Mouse (Mus musculus): Measurements from ENCODE around the gene Coro2b. TPM values are rescaled to one million over a fixed set of nuclear protein-coding genes. Genes with fewer than 3 reads are reported as not detected.

Coro2b gene
- total RNA-seq, 2 experiments from 2014 or later, result 5.5 to 6.8 TPM

DNA sequence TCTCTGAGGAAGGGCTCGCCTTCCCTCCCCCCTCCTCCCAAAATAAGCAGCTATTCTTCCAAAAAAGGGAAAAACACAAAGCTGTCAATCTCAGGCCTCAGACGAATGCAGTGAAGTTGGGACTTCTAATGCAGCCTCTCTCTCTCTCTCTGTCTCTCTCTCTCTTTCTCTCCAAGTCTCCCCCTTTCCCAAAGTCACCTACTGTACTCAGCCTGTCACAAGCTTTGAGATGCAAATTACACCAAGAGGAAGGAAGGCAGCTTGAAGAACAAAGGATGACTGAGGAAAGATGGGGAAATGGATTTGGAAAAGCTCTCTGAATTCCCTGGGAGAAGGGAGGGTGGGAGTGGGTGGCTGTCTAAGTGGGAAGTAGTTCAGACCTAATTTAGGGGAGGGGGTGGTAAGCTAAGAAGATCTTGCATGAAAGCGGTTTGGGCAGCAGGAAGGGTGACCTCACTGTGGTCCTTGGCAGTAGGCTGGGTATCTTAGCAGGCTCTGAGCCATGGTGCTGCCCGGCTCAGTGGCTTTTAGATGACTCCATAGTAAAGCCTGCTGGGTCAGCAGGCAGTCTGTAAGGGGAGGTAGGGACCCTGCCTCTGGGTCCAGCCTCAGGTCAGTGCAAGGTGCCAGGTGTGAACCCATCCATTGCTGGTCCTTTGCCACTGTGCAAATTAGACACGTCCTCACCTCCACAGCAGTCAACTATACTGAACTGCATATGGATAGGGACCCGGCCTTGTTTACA is 55.8 kb downstream of the Coro2b start:
- DNase-seq, result no peak
- intact Hi-C loops (cut with DNase I), result no loop called here

DNA sequence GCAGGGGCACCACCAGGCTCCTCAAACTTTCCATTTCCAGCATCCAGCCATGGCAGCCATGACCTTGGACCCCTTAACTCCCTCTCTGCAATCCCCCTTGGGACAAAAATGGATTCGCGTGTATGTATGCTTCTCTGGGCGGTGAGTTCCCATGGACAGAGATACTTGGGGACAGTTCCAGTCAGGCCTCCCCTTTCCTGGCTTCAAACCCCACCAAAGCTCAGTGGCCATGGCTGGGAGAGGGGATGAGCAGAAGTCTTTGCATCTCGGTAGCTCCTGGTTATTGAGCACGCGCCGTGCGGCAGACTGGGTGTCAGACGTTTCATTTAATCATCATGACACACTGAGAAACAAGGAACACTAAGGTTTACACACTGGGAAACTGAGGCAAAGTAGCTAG is 56.7 kb downstream of the Coro2b start:
- no peak for DNase-seq
- intact Hi-C loops (cut with DNase I), result no loop called here

DNA sequence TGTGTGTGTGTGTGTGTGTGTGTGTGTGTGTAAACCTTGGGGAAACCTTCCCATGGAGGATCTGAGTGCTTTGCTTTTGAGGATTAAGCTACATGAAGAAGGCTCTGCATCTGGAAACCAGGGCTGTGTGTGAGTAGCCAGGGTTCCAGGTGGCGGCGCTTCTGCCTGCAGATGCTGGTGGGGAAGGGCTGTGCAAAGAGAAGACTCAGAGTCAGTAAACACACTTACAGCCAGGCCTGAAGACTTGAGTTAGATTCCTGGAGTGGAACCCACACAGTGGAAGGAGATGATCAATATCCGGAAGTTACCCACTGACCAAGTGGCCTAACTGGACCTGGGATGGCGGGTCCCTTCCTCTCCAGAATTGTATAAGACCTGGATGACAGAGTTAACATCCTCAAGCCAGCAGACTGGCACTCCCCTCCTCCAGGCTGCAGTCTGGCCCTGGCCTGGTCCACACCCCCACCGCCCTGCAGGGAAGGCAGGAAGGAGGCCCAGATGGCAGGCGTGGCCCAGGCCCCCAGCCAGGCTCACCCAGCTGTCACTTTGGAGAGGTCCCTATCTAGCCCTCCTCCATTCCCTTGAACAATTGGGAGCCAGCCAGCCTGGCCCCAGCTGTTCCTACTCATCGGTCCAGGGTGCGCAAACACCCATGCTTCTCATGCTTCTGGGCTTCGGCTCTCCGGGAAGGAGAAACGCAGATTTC is 59.9 kb downstream of the Coro2b start:
- DNase-seq, result peak; percentile 77 to 80
- intact Hi-C loops (cut with DNase I), result no loop called here

DNA sequence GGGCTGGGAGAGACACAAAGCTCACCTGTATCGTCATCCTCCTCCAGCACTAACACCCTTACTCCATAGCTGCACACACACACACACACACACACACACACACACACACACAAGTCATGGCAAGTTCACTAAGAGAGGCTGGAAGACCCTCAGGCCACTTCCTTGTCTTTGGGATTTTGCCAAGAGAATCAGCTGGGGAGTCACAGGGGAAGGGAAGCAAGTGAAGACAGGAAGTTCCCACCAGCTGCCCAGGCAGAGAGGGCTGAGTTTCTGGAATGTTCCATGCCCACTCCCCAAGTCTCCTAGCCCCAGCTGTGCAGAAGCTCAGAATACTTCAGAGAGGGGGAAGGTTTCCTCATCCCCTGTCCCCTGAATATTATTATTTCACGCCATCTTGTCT is 62.6 kb downstream of the Coro2b start:
- intact Hi-C loops (cut with DNase I), result loop anchor here (5.0 kb wide), 1 partner anchor 182 kb away; no protein-coding TSS in a partner anchor

DNA sequence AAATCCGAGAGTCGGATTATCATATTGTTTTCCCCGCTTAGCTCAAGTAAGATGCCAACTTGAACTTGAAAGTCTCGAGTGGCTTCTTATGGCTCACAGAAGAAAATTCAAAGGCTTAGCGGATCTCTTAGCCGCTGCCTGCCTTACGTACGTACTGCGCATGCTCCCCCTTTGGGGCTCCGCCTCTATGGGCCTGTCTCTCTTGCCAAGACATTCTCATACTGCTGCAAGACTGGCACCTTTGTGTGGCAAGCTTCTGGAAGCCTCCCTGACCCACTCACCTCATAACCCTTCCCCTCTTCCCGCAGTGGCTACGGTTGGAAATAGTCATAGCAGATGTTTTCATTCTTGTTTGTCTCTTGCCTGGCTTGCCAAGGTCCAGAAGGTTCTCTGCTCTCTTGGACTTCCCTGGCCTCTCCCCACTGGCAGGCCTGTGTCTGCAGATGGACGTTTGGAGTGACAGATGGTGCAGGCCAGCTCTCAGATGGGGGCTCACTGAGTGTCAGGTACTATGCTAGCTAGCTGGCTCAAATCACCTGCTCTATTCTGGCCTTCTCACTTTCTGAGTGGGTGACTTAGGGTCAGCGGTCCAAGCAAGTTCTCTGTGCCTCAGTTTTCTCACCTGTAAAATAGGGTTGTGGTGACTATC is 65.2 kb downstream of the Coro2b start:
- DNase-seq, result no peak
- intact Hi-C loops (cut with DNase I), result loop anchor here (5.0 kb wide), 1 partner anchor 179 kb away; no protein-coding TSS in a partner anchor

More for the DNA sequence above, 62.6 kb downstream of the Coro2b start:
- no peak for DNase-seq

DNA sequence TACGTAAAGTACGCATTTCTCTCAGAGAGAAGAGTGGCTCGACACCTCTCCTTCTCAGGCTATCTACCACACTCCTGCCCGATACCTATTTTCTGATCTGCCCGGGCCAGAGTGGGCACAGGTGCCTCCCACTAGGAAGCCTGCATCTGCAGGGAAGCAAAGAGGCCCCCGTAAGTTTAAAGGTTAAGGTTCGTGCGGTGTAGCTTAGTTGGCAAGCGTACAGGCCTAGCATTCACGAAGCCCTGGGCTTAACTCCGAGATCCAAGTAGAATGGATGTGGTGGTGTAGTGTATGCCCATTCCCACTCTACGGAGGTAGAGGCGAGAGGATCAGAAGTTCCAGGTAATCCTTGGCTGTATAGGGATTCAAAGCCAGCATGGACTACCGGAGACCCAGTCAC is 65.8 kb downstream of the Coro2b start:
- intact Hi-C loops (cut with DNase I), result loop anchor here (5.0 kb wide), 1 partner anchor 179 kb away; no protein-coding TSS in a partner anchor
- no peak for DNase-seq

DNA sequence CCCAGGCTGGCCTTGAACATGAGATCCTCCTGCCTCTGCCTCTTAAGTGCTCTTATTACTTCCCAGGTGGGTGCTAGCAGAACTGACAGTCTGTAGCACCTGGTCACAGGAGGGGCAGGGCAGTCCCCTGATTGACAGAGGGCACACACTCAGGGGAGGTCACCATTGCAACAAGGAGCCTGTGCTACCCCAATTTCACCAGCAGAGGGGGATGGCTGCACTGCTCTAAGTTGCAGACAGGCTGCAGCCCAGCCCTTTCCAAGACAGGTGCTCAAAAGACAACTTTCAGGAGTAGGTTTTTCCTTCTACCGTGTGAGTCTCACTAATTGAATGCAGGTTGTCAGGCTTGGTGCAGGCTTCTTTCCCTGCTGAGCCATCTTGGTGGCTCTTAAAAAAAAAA is 66.4 kb downstream of the Coro2b start:
- intact Hi-C loops (cut with DNase I), result loop anchor here (1.0 to 5.0 kb wide), 2 partner anchors 79 to 178 kb away; no protein-coding TSS in a partner anchor
- DNase-seq, result peak; percentile 67 to 70

DNA sequence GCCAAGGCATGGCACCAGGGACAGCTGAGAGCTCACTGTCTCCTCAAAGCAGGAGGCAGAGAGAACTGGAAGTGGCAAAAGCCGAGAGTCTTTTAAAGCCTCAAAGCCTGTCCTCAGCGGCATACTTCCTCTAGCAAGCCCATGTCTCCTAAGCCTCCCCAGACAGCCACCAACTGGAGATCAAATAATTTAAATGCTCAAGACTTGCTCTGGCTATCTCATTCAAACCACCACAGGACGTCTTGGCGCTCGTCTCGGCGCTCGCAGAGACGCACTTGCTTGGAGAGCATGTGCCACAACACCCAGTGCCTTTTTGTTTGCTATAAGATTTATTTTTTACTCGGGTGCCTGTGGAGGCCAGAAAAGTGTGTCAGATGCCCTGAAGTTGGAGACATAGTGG is 67.1 kb downstream of the Coro2b start:
- intact Hi-C loops (cut with DNase I), result loop anchor here (1.0 to 5.0 kb wide), 2 partner anchors 80 to 177 kb away; no protein-coding TSS in a partner anchor
- no peak for DNase-seq

DNA sequence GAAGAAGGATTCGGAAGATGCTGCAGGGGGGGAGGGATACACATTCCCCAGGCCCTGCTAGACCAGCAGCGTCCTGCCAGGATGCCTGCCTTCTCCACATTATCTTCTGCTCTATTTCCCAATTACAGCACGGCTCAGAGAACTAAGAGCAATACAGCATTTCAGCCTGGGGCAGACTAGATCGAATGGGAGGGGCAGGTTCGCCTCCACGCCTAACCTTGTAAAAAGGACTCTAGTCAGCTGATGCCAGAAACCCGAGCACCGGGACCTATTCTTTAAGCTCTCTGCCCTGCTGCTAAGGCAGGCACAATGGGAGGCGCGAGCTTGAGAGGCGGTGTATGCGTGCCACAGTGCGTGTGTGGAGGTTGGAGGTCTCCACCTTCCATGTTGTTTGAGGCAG is 67.7 kb downstream of the Coro2b start:
- no peak for DNase-seq
- intact Hi-C loops (cut with DNase I), result no loop called here

DNA sequence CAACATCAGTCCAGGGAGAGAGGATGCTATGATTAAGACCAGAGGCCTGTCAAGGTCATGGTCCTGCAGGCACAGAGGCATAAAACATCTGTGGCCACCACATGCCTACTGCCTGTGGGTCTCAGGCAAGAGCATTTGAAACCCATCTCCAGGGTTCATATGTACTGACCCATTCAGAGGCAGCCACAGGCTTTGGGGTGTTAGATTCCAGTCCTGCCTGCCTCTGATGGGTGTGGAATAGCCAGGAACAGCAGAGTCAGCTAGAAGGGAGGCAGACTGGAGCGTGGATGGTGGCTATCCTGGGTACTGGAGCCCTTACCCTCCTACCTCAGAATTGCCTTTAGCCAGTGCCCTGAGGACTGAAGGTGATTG is 69.4 kb downstream of the Coro2b start:
- intact Hi-C loops (cut with DNase I), result no loop called here

DNA sequence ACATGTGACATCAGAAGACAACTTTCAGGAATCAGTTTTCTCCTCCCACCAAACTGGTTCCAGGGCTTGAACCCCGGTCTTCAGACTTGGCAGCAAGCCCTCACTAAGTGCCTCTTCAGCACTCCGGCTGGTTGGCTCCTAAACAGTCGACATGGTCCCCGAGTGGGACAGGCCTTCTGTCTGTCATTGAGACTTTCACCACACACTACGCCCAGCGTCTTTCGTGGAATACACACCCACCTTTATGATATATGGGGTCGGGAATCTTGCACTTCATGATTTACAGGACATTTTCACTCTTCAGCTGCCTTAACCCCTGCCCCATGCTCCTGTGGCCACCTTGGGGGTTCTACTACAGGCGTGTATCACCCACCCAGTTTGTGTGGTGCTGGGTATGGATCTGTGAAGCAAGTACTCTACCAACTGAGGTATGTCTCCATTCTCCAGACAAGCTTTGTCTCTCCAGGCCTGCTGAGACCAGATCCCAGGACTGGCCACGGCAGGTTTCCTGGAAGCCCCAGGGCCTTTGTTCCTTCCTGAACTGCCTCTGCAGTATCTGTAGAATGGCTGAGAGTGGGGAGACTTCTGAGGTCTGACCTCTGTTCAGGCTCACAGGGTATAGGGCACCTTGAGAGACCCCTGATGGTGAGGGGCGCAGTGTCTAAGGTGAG is 70.0 kb downstream of the Coro2b start:
- DNase-seq, result no peak
- intact Hi-C loops (cut with DNase I), result no loop called here

More for the DNA sequence above, 69.4 kb downstream of the Coro2b start:
- DNase-seq, result no peak

DNA sequence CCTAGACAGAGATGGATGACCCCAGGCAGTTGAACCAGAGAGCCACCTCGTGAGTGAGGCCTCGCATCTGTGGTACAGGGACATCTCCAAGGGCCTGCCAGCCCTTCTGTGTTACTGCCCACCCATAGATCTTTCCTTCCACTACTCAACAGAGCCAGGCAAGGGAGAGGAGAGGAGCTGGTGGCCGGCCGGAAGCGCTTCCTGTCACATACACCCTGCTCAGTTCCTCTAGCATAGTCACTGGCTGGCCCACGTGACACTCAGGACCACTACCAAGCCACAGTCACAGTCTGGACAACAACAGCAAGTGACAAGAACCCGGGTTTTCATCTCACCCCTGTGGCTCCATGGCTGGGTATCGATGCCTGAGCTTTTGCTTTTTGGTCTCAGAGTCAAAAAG is 70.8 kb downstream of the Coro2b start:
- no peak for DNase-seq
- intact Hi-C loops (cut with DNase I), result no loop called here

DNA sequence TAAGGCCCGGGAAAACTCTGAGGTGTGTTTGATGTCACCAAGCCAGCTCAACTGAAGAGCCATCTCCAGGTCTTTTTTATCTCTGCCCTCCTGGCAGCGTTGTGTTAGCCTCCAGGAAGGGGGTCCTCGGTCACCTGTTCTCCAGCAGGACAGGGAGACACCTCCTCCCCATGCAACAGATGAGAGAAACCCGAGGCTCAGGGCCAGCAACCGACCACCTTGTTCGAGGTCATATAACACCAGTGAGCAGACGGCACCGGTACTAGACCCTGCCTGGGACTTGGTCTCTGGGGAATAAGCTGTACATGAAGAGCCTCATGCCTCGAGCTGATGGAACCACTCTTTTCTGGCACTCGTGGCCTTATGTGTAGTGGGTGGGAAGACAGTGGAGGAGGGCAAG is 72.1 kb downstream of the Coro2b start:
- no peak for DNase-seq
- intact Hi-C loops (cut with DNase I), result no loop called here

DNA sequence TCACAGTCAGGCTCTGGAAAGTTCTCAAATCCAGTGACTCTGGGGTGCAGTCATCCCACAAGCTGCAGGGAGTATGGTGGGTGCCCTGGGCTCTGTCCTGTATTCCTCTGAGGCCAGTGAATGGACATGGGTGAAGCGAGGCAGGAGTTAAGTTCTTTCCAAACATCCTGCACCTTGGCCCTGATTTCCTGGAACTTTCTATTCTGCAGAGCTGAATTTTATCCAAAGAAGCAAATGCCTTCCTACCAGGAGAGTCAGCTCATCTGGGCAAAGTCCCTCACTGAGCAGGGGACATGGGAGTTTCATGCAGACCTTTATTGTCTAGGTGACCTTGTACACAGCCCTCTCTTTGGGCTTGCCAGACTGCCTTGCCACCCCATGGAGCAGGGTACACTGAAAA is 75.1 kb downstream of the Coro2b start:
- no peak for DNase-seq
- intact Hi-C loops (cut with DNase I), result no loop called here

DNA sequence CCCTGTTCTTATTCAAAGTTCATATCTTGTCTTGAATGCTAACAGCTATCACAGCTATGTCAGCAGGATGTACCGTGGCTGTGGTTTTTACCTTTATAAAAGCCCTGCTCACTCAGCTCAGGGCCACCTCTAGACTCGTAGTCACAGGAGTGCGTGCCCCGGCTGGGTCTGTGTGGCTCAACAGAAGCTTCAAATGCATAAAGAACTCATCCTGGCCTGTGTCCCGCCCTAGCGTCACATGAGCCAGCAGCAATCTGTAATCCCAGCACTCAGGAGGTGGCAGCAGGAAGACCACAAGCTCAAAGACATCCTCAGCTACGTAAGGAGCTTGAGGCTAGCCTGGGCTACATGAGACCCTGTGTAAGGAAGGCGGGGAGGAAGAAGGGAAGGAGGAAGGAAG is 75.7 kb downstream of the Coro2b start:
- intact Hi-C loops (cut with DNase I), result no loop called here
- no peak for DNase-seq

DNA sequence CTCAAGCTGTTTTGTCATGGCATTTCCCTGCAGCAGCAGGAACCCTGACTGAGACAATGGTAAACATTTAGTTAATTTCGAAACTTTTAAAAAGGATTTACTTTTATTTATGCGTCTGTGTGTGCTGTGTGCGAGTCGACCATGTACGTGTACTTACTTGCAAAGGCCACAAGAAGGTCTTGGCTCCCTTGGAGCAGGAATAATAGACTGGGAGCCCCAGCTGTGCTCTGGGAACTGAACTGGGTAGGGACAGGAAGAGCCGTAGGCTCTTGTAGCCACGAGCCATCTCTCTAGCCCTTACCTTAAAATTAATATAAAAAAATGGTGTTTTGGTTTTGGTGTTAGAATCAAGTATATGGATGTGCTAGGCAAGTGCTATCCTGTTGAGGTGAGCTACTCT is 76.8 kb downstream of the Coro2b start:
- intact Hi-C loops (cut with DNase I), result no loop called here
- DNase-seq, result no peak

DNA sequence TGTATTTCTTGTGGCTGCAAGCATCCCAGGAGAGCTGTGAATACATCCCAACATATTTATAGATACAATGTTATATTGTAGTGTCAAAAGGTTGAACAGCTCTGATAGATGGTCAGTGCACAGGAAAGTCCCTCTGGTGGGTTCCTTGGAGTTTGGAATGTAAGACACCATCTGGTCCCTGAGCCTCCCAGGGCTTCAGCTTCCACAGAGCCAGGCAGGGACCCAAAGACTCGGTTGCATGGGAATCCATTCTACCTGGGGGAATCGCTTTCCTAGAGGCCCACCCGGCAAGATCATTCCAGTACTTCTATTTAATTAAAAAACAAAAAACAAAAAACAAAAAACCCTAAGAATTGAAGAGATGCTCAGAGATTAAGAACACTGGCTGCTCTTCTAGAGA is 78.4 kb downstream of the Coro2b start:
- intact Hi-C loops (cut with DNase I), result no loop called here
- DNase-seq, result no peak

DNA sequence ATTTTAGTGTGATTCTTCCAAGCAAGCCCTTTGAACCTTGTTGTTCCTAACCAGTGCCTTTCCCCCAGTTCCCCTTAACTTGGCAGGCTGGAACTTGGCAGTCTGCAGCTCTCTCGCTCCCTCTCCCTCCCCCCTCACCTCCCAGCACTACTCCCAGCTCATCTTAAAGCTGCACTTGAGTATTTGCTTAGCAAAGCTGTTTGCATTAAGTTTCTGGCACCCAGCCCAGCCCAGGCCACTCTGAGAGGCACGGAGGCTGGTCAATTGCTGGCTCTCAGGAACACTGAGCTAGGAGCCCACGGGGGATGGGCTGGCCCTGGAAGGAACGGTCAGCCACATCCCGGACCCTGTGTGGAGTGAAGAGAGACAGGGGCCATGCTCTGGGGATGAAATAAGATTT is 80.8 kb downstream of the Coro2b start:
- DNase-seq, result peak in 1 of 2 experiments; percentile 35
- intact Hi-C loops (cut with DNase I), result no loop called here

DNA sequence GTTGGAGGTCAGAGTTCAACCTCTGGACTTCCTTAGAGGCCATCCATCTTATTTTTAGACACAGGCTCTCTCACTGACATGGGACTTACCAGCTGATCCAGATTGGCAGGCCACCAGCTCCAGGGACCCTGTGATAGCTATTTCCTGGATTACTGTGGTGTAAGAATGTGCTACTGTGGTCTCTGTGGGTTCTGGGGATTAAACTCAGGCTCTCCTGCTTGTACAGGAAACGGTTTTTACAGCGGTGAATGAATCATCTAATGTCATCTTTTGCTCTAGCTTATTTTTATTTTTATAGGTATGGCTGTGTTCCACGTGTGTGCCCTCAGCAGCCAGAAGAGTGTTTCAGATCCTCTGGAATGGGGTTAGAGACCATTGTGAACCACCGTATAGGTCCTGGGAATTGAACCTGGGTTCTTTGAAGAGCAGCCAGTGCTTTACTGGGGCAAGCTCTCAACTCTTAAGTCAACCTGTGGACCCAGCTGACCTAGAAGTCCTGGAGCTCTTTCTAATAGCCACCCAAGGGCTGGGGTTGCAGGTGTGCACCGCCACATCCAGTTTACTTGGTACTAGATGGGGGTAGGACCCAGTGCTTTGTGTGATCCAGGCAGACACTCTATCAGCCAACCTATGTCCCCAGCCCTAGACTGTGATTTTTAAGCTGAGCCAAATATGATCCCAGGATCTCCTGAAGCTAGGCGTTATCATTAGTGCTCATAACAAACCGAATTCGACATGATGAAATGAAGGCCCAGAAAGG is 81.5 kb downstream of the Coro2b start:
- DNase-seq, result no peak
- intact Hi-C loops (cut with DNase I), result no loop called here

DNA sequence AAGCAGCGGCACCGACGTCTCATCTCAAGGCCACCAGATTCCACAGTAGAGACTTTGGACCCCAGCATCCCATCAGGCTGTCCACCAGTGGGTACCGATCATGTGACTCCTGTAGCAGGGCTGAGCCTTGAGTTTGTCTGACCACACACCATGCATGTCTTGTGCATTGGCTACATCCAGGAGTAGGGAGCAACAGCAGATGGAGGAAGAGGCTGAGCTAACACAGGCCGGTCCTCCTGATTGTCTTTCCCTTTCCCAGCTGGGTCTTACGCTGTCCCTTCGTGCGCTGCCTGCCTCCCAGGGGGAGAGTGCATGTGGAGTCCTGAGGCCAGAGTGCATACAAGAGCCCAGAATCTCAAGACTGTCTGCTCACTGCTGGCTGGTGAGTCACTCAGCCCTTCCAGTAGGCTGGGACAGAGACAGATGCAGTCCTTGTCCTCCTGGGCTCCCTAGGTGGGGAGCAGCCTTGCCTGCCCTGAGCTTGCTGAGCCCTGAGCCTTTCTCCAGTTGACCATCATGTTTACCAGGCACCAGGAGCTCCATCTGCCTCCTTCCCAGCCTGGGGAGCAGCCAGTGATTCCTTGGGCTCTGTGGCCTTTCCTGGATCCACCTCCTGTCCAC is 84.4 kb downstream of the Coro2b start:
- intact Hi-C loops (cut with DNase I), result no loop called here

More for the DNA sequence above, 84.4 kb downstream of the Coro2b start:
- no peak for DNase-seq
